Mouse (Mus musculus) MEL (cell line): ENCODE results near the gene Sidt2. TPM values are rescaled to one million over a fixed set of nuclear protein-coding genes. Genes with fewer than 3 reads are reported as not detected.
A peak's percentile ranks its signal among the peaks of the same experiment; 100 is the strongest.

Experiments used
- DNase-seq: peaks from one replicate; pipeline ENCODE4 v3.0.0; 2011; ENCODE audit warnings: low read depth, low spot score
- H3K27ac ChIP-seq: 2 replicates; pipeline ENCODE4 v1.5.1; 2012; ENCODE audit warnings: low read depth, mild to moderate bottlenecking, control low read depth, low read length, moderate library complexity; ENCODE audit not compliant: control insufficient read depth
- H3K27me3 ChIP-seq, 2 experiments: fragments of 150-350 bp in 1 of 2; sonication (generic) in 1 of 2; 2 replicates each; pipeline ENCODE4 v1.6.1; 2012; ENCODE audit warnings: low read length in 2 of 2, mild to moderate bottlenecking in 2 of 2, improper control_type of control experiment in 1 of 2, moderate library complexity in 1 of 2; ENCODE audit not compliant: insufficient read depth in 2 of 2, control insufficient read depth in 1 of 2
- H3K36me3 ChIP-seq, 2 experiments: 2 replicates each; pipeline ENCODE4 v1.6.1; 2012 to 2014; ENCODE audit warnings: low read length in 2 of 2, improper control_type of control experiment in 1 of 2, inconsistent platforms in 1 of 2, mild to moderate bottlenecking in 1 of 2; ENCODE audit not compliant: insufficient read depth in 2 of 2, control insufficient read depth in 1 of 2
- H3K4me1 ChIP-seq, 2 experiments: fragments of 150-350 bp in 1 of 2; sonication (generic) in 1 of 2; 2 replicates each; pipeline ENCODE4 v1.6.1; 2012; ENCODE audit warnings: low read length in 2 of 2, improper control_type of control experiment in 1 of 2, mild to moderate bottlenecking in 1 of 2; ENCODE audit not compliant: insufficient read depth in 2 of 2, control insufficient read depth in 1 of 2
- H3K4me3 ChIP-seq, 2 experiments: fragments of 150-350 bp in 1 of 2; sonication (generic) in 1 of 2; 2 replicates each; pipeline ENCODE4 v1.5.1; 2012; ENCODE audit warnings: low read depth in 2 of 2, low read length in 2 of 2, mild to moderate bottlenecking in 2 of 2, moderate library complexity in 2 of 2, control low read depth in 1 of 2, improper control_type of control experiment in 1 of 2; ENCODE audit not compliant: control insufficient read depth in 1 of 2, insufficient read depth in 1 of 2
- H3K79me2 ChIP-seq: 2 replicates; pipeline ENCODE4 v1.6.1; 2012; ENCODE audit warnings: mild to moderate bottlenecking, low read length, moderate library complexity; ENCODE audit not compliant: control insufficient read depth, poor library complexity, insufficient read depth
- H3K9ac ChIP-seq: 2 replicates; pipeline ENCODE4 v1.6.1; 2012; ENCODE audit warnings: low read depth, mild to moderate bottlenecking, control low read depth, low read length, moderate library complexity; ENCODE audit not compliant: control insufficient read depth, poor library complexity, severe bottlenecking
- H3K9me3 ChIP-seq: fragments of 150-350 bp; sonication (generic); replicated peaks from 2 replicates; pipeline ENCODE4 v1.6.1; 2012; ENCODE audit warnings: mild to moderate bottlenecking, low read length, improper control_type of control experiment, moderate library complexity; ENCODE audit not compliant: insufficient read depth
- CHD1 ChIP-seq: IDR thresholded peaks from 2 replicates; pipeline ENCODE4 v1.6.1; 2012; ENCODE audit warnings: low read depth, mild to moderate bottlenecking, inconsistent platforms, low read length, improper control_type of control experiment
- CTCF ChIP-seq, 3 experiments: IDR thresholded peaks in 2 of 3; conservative IDR thresholded peaks in 1 of 3; 2 replicates each; pipeline ENCODE4 v1.5.1; 2011 to 2012; ENCODE audit warnings: low read length in 3 of 3, low read depth in 2 of 3, mild to moderate bottlenecking in 2 of 3, improper control_type of control experiment in 1 of 3, inconsistent platforms in 1 of 3, mixed read lengths in 1 of 3, moderate library complexity in 1 of 3; ENCODE audit not compliant: control insufficient read depth in 1 of 3, insufficient read depth in 1 of 3, poor library complexity in 1 of 3, severe bottlenecking in 1 of 3
- ETS1 ChIP-seq: IDR thresholded peaks from 2 replicates; pipeline ENCODE4 v1.6.1; 2012; ENCODE audit warnings: low read depth, mild to moderate bottlenecking, inconsistent platforms, low read length, improper control_type of control experiment, moderate library complexity
- GABPA ChIP-seq: IDR thresholded peaks from 2 replicates; pipeline ENCODE4 v1.6.1; 2012; ENCODE audit warnings: low read depth, mild to moderate bottlenecking, inconsistent platforms, low read length, improper control_type of control experiment, moderate library complexity
- GATA1 ChIP-seq: IDR thresholded peaks from 2 replicates; pipeline ENCODE4 v1.6.1; 2011; ENCODE audit warnings: low read depth, low read length, improper control_type of control experiment
- MAFK ChIP-seq: IDR thresholded peaks from 2 replicates; pipeline ENCODE4 v1.6.1; 2011; ENCODE audit warnings: low read depth, mild to moderate bottlenecking, low read length, improper control_type of control experiment, borderline replicate concordance
- MAX ChIP-seq: IDR thresholded peaks from 2 replicates; pipeline ENCODE4 v1.6.1; 2011; ENCODE audit warnings: low read length, improper control_type of control experiment
- MEF2A ChIP-seq: IDR thresholded peaks from 2 replicates; pipeline ENCODE4 v1.6.1; 2014; ENCODE audit warnings: low read depth, mild to moderate bottlenecking, inconsistent platforms, low read length, improper control_type of control experiment; ENCODE audit not compliant: poor library complexity, insufficient replicate concordance, severe bottlenecking; ENCODE audit errors: extremely low read depth
- MXI1 ChIP-seq: IDR thresholded peaks from 2 replicates; pipeline ENCODE4 v1.6.1; 2011; ENCODE audit warnings: mild to moderate bottlenecking, low read depth, low read length, improper control_type of control experiment
- MYB ChIP-seq: IDR thresholded peaks from 2 replicates; pipeline ENCODE4 v1.6.1; 2011; ENCODE audit warnings: mild to moderate bottlenecking, low read depth, low read length, improper control_type of control experiment
- MYC ChIP-seq: IDR thresholded peaks from 2 replicates; pipeline ENCODE4 v1.6.1; 2011; ENCODE audit warnings: low read depth, mild to moderate bottlenecking, low read length, improper control_type of control experiment, moderate library complexity
- NRF1 ChIP-seq: IDR thresholded peaks from 2 replicates; pipeline ENCODE4 v1.6.1; 2014; ENCODE audit warnings: low read depth, mild to moderate bottlenecking, inconsistent platforms, low read length, improper control_type of control experiment, moderate library complexity; ENCODE audit not compliant: poor library complexity, insufficient read depth, severe bottlenecking
- POLR2A ChIP-seq, 2 experiments: IDR thresholded peaks; 2 replicates each; pipeline ENCODE4 v1.6.1; 2011 to 2012; ENCODE audit warnings: low read length in 2 of 2, mild to moderate bottlenecking in 2 of 2, control low read depth in 1 of 2, improper control_type of control experiment in 1 of 2, low read depth in 1 of 2, moderate library complexity in 1 of 2; ENCODE audit not compliant: control insufficient read depth in 1 of 2, insufficient read depth in 1 of 2, poor library complexity in 1 of 2
- POLR2AphosphoS2 ChIP-seq: IDR thresholded peaks from 2 replicates; pipeline ENCODE4 v1.6.1; 2011; ENCODE audit warnings: low read length, improper control_type of control experiment
- RAD21 ChIP-seq: IDR thresholded peaks from 2 replicates; pipeline ENCODE4 v1.6.1; 2011; ENCODE audit warnings: mild to moderate bottlenecking, low read depth, low read length, improper control_type of control experiment
- SIN3A ChIP-seq: IDR thresholded peaks from 2 replicates; pipeline ENCODE4 v1.6.1; 2012; ENCODE audit warnings: low read length, improper control_type of control experiment, inconsistent platforms
- TAL1 ChIP-seq: IDR thresholded peaks from 2 replicates; pipeline ENCODE4 v1.6.1; 2012; ENCODE audit warnings: mild to moderate bottlenecking, inconsistent platforms, low read length, moderate library complexity, mixed read lengths
- UBTF ChIP-seq: IDR thresholded peaks from 2 replicates; pipeline ENCODE4 v1.6.1; 2012; ENCODE audit warnings: low read depth, mild to moderate bottlenecking, inconsistent platforms, low read length, improper control_type of control experiment, moderate library complexity, borderline replicate concordance; ENCODE audit not compliant: insufficient read depth
- ZNF384 ChIP-seq: IDR thresholded peaks from 2 replicates; pipeline ENCODE4 v1.6.1; 2012; ENCODE audit warnings: low read depth, mild to moderate bottlenecking, inconsistent platforms, low read length, improper control_type of control experiment
- polyA plus RNA-seq, 2 experiments: library from polyadenylated mRNA; stranded (reverse) in 1 of 2; unstranded in 1 of 2; fragments of >175 nt in 1 of 2; fragments of >200 nt in 1 of 2; gene quantifications; 2 replicates each; pipeline versions ENCODE4 v1.2.1 to v1.2.4; 2012; ENCODE audit warnings: low replicate concordance in 2 of 2, low read depth in 1 of 2; ENCODE audit not compliant: insufficient read length in 2 of 2, insufficient read depth in 1 of 2, missing spikeins in 1 of 2
- total RNA-seq: library from RNA; depleted of rRNA; stranded (reverse); fragments of 300-350 nt; gene quantifications from 2 replicates; pipeline ENCODE4 v1.2.3, GENCODE M21; 2012

The Sidt2 gene
- total and polyA plus RNA-seq, 3 experiments = 27.0 to 71.8 TPM; not detected in 1

DNA sequence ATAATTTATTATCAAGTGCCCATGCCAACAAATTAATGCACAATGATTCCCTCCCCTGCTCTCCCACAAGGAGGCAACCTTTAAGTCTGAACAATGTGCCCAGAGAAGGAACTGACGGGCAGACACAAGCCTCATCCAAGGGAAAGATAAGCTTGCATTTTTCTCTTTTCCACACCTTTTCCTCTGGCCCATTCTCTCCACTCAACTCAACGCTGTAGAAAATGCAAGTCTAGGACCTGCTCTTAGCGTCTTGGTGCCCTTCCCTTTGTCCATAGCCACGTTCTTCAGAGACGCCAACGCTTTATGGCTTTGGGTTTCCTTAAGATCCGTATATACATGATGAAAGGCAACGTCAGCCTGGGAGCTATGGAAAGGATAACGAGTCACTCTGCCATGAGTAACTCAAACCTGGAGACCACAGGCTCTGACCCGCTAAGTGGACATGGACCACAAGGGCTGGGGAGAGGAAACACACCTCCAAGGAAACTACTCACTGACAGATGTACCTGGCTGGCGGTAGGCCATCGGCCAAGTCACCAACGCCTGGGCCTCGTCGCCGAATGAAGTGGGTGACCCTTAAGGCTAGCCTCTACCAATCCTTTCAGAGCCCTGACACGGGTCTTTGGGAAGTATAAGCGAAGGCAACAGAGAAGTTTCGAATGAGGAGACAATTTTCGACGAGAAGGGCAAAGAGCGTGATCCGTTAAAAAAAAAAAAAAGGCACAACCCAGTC is 28.8 kb upstream of the Sidt2 start (continued):
- TF ChIP-seq POLR2A (IDR thresholded peaks at IDR 0.05; ENCODE audit: control insufficient read depth in 1 of 2, insufficient read depth in 1 of 2, low read depth in 1 of 2, low read length in 2 of 2, poor library complexity in 1 of 2) (no peak; a peak in 1 of 4 replicates), GATA1 (0 out of 2 replicates have a peak, but pooled peaks have one; percentile 33), GABPA (no peak), MAFK (no peak), ETS1 (no peak), CHD1 (no peak), POLR2AphosphoS2 (no peak; the same call in 1 of the 2 replicates), MEF2A (no peak), TAL1 (no peak)

DNA sequence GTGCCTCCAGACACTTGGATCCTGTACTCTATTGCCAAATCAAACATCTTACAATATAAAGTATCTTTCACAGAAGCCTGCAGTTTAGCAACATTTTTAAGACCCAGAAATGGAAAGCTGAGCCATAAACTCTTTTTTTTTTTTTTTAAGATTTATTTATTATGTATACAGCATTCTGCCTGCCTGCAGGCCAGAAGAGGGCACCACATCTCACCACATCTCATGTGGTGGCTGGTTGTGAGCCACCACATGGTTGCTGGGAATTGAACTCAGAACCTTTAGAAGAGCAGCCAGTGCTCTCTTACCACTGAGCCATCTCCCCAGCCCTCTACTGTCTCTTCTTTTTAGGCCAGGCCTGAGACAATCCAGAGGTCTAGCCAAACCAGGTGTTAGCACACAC is 26.3 kb upstream of the Sidt2 start:
- no peak overlapping the region for H3K27ac ChIP-seq
- H3K9ac ChIP-seq = no peak overlapping the region
- H3K9me3 ChIP-seq = no peaks in the 10 kb centered on the region
- H3K4me3 ChIP-seq = no peak overlapping the region
- peaks cover 18 to 26% of the 10 kb centered on the region in 2 experiments for H3K4me1 ChIP-seq
- peak; percentile 56 for DNase-seq
- peaks cover 66% of the 10 kb centered on the region for H3K79me2 ChIP-seq
- TF ChIP-seq MXI1 (0 out of 2 replicates have a peak, but pooled peaks have one; percentile 27), MAX (no peak), MYB (no peak), RAD21 (no peak; the same call in 1 of the 2 replicates), UBTF (no peak), SIN3A (0 out of 2 replicates have a peak, but pooled peaks have one; percentile 32), NRF1 (no peak), MYC (peak; percentile 74; the same call in 1 of the 2 replicates), ETS1 (no peak), CTCF (IDR thresholded peaks at IDR 0.05 in 2 of 3, conservative IDR thresholded peaks at IDR 0.05 in 1 of 3; ENCODE audit: control insufficient read depth in 1 of 3, insufficient read depth in 1 of 3, low read depth in 2 of 3, low read length in 3 of 3, poor library complexity in 1 of 3, severe bottlenecking in 1 of 3) (peak; percentile 8 to 49 (median 35); a peak in 4 of 6 replicates), ZNF384 (peak; percentile 84)
- peaks cover 24 to 47% of the 10 kb centered on the region in 2 experiments for H3K36me3 ChIP-seq
- H3K27me3 ChIP-seq = no peaks in the 10 kb centered on the region
